Mouse (Mus musculus) 416B (cell line): ENCODE measurements around the gene AI597479.
"Not testable (repeated sequence)": the region's sequence is repeated elsewhere in the genome, so short reads cannot be mapped to it uniquely, and the experiment has no call there.

Source experiments
- DNase-seq: peaks from one replicate; pipeline ENCODE4 v3.0.0; 2011; ENCODE audit warnings: low read depth

The AI597479 gene

DNA sequence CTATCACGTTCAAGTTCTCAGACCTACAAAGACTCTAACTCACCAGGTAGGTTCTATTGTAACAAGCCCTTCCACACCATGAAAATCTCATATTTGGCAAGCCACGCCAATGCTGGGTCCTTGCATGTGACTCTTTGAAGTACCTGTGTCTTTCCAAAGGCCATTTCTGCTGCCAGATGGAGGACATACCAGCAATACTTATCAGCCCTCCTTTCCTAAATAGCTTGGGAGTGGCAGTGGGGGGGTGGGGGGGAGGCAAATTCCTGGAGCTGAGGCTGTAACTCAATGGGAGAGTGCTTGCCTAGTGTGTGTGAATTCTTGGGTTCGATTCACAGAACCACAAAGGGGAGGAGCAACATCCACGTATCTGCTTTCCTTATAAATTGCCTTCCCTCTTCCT lies 26.2 kb downstream of the AI597479 start:
- no peak for DNase-seq

DNA sequence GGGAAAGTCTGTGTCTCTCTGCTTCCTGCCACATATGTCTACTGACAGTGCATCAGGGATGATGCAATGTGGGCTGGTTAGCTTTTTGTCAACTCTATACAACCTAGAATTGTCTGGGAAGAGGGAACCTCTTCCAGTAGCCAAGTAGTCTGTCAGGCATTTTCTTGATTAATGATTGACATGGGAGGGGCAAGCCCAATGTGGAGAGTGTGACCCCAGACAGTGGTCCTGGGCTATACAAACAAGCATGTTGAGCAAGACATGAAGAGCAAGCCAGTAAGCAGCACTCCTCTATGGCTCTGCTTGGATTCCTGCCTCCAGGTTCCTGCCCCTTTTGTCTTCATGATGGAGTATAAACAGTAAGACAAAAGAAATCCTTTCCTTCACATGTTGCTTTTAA lies 28.7 kb downstream of the AI597479 start:
- no peak for DNase-seq

DNA sequence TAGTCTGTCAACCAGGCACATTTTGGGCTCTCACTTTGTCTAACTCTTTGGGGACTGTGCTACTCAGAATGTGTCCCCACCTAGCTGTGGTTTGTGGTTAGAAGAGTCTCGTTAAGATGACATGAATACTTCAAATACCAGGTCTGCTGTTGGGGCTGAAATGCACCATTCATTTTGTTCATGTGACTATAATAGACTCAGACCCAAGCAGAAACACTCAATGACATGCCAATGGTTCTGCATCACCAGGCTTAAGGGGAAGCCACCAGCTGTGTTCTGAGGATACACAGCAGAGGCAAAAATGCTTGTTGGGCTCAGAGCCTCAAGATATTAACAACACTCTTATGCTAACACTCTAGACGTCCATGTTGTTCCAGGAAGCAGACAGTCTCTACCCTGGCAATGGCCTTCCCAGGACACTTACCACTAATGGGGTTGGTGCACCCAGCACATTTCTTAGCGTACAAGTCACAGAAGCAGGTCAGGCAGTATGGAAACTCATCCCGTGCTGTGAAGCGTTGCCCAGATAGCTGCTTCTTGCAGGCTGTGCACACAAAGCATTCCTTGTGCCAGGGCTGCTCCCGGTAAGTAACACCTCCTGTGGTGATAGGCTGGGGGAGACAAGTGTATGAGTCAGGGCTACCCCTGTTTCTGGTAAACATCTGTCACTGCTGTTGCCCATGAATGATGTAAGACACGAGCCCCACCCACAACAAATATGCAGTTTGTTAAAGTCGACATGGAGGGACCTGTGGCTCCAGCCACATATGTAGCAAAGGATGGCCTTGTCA lies 29.5 kb downstream of the AI597479 start:
- DNase-seq, result no peak

DNA sequence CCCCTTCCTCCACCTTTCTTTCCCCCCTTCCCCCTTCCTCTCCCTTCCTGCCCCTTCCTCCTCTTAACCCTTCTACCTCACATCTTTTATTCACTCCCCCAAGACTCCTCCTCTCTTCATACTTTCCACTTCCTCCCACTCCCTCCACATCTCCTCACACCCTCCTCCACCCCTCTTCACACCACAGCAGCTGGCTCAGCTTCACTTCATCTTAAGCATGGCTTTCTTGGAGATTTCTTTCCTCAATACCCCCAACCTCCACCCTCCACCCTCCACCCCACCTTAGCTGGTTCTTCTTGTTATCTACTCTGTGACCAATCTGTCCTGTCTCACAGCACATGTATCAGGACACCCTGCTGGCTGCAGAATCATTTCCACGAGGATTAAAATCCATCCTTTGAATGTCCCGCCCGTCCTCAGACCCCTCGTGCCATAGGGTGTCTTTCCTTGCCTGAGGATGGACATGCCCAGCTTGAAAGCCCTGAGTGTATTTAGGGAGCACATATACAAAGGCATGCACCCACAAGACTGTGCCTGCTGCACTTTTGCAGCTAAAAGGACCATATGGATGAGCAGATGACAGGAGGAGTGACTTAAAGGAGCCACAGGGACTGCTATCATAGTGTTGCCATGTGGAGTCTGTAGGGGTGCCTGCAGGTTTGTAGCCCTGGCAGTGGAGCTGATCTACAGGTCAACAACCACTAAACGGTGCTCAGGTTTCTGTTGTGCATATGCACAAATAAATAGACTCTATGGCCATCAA lies 31.9 kb downstream of the AI597479 start:
- no peak for DNase-seq

DNA sequence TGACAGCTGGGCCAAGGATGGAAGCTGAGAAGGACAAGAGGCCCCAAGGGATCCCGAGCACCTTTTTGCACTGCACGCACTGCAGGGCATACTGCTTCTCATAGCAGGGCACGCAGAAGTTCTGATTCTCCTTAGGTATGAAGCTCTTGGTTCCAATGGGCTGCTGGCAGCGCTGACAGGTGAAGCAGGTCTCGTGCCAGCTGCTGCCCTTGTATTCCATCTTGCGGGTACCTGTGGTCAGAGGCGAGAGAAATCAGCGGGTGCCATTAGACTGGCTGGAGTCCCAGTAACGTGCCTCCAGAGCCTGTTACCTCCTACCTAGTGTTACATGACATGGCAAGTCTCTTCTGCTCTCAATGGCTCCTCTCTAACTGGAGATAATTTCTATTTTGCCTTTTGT lies 33.1 kb downstream of the AI597479 start:
- DNase-seq, result no peak

DNA sequence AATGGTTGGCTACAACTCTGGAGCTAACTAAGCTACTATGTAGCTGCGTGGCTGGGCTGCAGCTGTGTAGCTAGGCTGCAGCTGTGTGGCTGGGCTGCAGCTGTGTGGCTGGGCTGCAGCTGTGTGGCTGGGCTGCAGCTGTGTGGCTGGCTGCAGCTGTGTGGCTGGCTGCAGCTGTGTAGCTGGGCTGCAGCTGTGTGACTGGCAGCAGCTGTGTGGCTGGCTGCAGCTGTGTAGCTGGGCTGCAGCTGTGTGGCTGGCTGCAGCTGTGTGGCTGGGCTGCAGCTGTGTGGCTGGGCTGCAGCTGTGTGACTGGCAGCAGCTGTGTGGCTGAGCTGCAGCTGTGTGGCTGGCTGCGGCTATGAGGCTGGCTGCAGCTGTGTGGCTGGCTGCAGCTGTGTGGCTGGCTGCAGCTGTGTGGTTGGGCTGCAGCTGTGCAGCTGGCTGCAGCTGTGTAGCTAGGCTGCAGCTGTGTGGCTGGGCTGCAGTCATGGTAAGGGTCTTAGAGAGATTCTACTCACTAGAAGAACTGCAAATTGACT lies 38.0 kb downstream of the AI597479 start:
- not testable (repeated sequence) for DNase-seq

DNA sequence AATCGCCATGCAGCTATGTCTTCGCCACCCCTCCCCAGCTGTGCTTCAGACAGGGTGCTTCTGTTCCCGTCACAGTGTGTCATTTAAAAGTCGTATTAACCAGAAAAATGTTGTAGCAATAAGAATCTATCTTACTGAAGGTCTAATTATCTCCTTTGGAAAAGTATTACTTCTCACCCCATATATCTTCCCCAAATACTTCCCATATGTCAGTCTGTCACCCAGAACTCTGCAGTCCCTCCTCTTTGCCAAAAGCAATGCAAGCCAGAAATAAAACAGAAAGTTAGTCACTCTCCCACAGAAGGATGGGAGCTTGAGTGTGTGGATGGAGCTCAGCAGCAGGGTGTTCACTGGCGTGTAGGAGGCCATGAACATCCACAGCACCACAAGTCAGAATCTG lies 38.8 kb downstream of the AI597479 start:
- DNase-seq, result no peak

DNA sequence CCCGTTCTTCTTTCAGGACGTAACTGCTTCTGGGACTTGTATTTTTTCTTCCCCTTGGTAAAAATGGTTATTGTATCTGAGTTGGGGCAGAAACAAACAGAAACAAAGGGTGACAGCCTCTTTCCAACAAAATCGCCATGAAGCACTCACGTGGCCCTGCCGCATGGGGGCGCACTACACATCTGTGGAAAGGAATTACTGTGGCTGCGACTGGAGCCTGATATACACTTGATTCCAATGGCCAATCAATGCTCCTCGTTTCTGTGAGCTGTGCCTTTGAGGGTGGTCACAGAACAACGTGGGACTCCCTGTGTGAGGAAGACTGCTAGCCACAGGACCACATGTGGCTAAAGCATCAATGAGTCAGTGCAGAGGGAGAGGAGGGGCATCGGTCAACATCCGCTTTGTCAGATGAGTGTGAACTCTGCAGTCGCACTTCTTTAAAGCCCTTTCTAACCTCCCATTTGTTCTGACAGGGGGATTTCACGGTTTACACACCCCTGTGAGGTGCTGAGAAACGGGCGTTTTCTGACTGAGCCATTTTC lies 39.8 kb downstream of the AI597479 start:
- DNase-seq, result peak; percentile 61

DNA sequence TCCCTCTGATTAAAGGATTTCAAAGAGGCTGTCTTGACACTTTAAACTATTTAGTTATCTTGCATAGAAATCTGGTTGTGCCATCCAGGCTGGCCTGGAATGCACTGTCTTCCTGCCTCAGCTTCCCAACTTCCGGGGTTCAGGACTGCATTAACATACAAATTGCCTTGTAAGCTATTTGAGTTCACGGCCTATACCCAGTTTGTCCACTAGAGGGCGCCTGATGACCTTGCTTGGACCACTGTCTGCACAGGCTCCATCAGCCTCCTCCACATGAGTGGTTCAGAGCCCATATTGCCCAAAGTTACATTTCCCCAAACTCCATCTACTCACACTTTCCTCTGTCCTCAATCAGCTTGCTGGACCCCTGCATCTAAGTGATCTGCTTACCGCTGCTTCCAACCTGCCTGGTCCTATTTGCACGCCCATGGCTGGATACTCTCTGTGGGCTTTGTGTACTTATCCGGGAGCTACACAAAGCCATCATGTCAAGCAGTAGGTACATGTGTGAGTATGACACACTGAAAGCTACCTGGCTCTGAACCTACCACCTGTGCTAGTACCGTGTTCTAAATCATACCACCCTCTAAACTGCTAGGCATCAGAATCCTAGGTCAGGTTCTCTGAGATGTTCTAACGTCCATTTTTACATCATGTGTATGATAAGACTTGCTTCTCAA lies 41.2 kb downstream of the AI597479 start:
- DNase-seq, result peak; percentile 83

DNA sequence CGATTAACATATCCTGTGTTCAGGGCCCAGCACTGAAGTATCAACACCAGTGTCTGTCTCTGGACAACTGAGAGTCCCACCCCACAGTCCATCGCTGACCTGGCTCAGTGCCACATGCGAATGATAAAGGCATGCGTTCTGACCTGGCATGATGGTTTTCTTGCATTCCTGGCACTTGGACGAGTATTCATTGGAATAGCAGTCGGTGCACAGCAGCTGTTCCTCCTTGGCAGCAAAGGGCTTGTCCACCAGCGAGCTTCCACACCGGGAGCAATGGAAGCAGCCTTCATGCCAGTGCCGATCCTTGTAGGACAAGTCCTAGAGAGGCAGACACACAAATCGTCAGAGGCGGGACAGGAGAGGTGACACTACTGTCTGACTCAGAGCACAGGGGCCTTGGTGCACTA lies 43.0 kb downstream of the AI597479 start:
- no peak for DNase-seq

DNA sequence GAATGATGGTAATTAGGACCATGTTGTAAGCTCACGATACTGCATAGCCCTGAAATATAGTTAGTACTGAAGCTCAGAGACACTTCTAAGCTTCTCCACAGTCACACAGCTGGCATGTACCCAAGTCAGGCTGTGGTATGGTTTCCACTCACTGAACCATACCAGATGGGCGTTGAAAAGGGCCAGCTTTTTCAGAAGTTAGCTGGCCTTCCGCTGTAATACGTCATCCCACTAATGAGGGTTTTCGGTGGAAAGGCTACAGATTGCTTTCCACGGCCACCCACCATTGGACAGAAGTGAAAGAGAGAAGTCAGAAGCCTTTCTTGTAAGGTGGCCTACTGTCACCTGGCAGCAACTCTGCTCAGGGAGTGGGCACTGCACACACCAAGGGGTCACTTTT lies 44.3 kb downstream of the AI597479 start:
- DNase-seq, result no peak

DNA sequence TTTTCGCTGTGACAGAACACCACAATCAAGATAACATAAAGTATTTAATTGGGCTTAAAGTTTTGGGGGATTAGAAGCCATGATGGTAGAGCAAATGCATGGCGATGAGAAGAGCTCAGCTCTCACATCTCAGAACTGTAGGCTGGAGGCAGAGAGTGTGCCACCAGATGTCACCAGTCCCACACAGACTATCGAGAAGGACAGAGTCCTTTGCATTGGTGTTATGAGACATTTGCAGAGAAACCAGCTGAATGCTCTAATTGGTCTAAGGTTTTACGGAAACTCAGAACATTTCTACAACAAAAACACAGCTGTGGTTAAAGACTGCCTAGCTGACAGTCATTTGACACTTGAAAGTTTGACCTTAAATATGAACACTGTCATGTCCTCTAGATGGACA lies 44.8 kb downstream of the AI597479 start:
- peak; percentile 24 for DNase-seq

DNA sequence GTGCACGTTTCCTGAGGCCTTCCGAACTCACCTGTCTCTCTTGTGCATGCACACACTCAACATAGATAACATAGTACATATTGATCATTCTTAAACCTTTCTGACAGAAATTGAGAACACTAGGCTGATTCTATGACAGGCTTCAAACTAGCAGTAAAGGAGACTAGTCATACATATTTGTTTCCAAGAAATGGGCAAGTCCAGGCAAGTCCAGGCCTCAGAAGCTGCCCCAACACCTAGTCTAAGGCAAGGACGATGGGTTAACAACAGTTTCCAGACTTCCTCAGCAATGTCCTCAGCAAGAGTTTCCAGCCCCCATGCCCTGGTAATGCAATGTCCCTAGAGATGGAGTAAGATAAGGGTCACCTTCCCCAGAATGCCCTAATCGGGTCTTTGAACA lies 45.3 kb downstream of the AI597479 start:
- DNase-seq, result no peak

DNA sequence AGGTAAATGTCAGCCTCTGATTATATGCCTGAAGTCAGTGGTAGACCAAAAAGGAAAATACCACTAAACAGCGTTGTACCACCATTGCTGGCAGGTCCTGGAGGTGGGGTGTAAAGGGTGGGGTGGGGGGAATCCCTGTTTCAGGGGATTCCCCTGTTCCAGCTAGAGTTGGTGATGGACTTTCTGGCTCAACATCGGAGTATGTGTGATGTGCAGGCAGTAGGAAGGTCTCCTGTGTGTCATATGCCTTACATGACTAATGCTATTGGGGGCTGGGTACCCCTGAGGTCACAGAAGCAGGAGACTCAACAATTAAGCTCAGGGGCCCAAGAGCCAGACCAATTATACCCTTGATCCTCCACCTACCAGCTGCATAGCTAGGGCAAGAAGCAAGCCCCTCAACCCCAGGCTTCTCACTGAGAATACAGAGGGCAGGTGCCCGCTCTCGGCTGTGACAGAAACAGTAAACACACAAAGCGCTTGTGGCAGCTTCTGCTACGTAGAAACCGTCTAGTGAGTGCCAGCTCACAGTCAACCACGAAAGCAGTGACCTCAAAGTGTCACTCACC lies 45.9 kb downstream of the AI597479 start:
- DNase-seq, result no peak

DNA sequence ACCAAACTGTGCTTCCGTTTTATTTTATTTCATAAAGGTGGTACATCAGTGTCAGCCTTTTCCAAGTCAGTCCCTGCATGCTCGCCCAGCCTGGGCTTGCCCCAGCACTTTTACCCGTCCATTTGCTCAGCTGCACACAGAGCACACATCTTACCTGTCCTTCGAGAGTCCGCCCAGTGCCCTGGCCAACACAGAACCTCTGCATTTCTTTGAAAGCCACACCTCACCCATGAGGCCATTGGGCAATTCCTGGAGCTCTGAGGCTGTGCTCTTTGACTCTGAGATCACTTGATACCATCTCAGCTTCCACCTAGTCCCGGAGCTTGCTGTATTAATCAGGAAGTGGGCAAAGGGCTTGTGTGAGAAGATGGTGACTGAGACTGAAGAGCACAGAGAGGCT lies 46.9 kb downstream of the AI597479 start:
- peak; percentile 24 for DNase-seq

DNA sequence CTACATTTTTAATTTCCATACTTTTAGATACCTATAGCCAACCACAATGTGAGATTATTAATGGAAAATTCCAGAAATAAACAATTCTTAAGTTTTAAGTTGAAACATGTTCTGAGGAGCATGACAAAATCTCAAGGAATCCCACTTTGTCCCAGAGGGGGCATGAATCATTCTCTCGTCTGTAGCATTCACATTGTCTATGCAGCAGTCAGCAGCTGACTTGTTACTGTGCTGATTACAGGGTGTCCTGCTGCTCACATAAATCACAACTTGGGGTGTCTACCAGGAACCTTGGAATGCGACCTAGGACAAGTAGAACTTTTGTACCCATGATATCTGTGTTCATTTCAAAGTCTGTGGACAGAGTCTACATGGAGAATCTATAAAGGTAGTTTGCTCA lies 49.0 kb downstream of the AI597479 start:
- DNase-seq, result no peak

DNA sequence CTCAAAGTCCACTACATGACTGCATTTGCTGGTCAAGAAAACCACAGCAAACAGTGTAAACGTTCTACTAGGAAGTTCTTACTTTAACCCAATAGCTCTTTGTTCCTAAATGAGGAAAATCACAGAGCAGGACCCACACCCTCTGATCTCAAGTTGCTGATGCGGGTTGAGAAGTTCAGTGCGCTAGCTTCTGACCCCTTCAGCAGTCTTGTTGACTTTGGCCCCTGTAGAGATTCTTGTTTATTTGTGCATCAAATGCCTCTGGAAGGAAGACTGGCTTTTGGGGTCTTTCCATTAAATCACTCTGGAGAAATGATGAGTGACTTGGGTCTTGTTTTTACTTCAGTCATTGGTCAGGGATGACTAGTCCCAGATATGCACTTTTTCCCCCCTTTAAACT lies 51.7 kb downstream of the AI597479 start:
- no peak for DNase-seq

DNA sequence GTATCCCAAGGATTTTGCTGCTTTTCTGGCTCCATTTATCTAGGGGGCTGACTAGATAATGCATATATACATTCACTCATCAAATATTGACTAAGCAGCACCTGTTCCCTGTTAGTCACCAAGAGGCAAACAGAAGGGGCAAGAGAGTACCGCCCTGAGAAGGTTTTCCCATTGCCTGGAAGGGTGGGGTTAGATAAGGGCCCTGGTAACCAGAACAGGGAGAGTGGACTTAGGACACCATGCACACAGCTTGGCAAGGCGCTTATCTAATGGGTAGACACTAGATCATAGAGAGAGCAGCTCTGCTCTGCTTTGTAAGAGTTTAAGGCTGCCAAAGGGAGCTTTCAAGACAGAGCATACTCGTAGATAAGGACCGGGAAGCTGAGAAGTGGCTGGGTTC lies 54.1 kb downstream of the AI597479 start:
- no peak for DNase-seq

DNA sequence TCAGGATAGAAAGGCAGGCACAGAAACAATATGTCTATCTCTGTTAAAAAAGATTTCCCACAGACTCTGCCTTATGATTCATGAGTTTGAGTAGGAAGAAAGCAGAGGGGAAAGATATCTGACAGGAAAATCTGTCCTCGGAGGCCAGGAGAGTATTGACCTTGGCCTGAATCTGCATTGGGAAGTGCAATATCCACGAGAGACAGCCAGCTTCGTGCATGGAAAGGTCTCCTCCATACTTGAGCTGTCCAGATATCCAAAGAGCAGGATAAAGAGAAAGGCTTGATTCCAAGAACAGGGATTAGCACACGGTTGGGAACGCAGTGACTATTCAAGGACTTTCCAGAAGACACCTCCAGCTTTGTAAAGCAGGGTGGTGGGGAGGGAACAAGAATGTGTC lies 55.0 kb downstream of the AI597479 start:
- DNase-seq, result no peak

DNA sequence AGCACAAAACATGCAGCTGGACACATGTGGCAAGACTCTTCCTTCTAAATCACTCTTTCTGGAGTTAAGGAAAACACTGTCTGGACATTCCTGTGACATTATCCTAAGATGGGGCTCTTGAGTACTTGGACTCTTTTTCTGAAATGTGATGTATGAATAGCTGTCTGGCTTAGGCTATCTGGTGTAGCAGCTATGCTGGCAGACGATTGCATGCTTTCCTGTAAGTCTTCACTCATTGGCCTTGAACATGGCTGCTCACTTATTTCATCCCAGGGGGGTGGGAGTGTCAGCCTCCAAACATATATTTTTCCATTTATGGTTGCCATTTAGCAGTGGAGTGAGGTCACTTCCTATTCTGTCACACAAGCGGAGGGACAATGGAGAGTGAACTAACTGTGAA lies 56.0 kb downstream of the AI597479 start:
- no peak for DNase-seq

DNA sequence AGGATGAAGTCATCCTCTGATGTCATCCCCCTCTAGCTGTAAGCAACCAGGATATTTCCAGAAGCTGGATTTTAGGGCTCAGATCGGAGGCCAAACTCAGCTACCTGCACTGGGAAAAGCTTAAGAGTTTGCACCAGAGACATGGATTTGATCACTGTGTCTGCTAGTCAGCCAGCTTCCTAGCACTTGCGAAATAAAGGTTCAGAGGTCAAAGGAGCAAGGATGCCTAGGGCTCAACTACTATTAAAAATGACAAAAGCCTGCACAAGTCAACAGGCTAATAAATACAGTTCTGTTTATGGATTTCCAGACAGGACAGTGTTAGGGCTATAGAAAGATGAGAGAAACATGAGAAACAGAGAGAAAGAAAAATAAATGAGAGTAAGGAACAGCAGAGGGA lies 59.4 kb downstream of the AI597479 start:
- no peak for DNase-seq

DNA sequence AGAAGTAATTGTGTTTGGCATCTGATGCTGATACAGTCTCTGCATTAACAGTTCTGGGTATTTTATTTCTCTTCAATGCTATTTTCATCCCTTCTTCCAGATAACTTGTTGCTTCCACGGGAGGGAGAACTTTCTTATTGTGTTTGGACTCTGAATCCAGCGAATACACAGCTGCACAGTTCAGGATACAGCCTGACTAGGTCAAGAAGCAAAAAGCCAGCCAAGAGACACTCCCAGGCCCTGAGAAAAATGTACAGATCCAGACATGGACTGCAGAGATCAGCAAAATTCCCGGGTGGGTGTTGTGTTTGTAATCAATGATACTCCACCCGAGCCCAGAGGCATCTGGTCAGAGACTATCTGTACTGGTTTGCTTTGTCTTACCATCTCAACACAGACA lies 60.9 kb downstream of the AI597479 start:
- no peak for DNase-seq
